Mouse (Mus musculus) G1E-ER4 (cell line): Measurements from ENCODE around the gene Dscam. TPM values are rescaled to one million over a fixed set of nuclear protein-coding genes. Genes with fewer than 3 reads are reported as not detected.

ENCODE experiments used
- GATA1 ChIP-seq: IDR thresholded peaks from one replicate; pipeline ENCODE4 v1.8.0; 2012; ENCODE audit warnings: low read length, inconsistent platforms
- polyA plus RNA-seq: library from polyadenylated mRNA; stranded (reverse); fragments of >175 nt; gene quantifications from 2 replicates; pipeline ENCODE4 v1.2.3, GENCODE M21; 2012

Gene Dscam
- polyA plus RNA-seq, 1 experiment: not detected

GRCm38 (mm10) chr16:96679981-96680380 lies 490.6 kb downstream of the Dscam start:
- no peak for TF ChIP-seq GATA1

GRCm38 (mm10) chr16:96677471-96677870 lies 493.1 kb downstream of the Dscam start:
- TF ChIP-seq GATA1: no peak

- no peak for TF ChIP-seq GATA1
Observed at GRCm38 (mm10) chr16:96676663-96677062, 493.9 kb downstream of the Dscam start.

GRCm38 (mm10) chr16:96673191-96673847 lies 497.2 kb downstream of the Dscam start:
- TF ChIP-seq GATA1: no peak

GRCm38 (mm10) chr16:96671603-96672374 lies 498.8 kb downstream of the Dscam start:
- TF ChIP-seq GATA1: no peak

GRCm38 (mm10) chr16:96669706-96670105 lies 500.8 kb downstream of the Dscam start:
- TF ChIP-seq GATA1: no peak

GRCm38 (mm10) chr16:96668478-96668877 lies 502.1 kb downstream of the Dscam start:
- no peak for TF ChIP-seq GATA1

GRCm38 (mm10) chr16:96661073-96661472 lies 509.5 kb downstream of the Dscam start:
- TF ChIP-seq GATA1: no peak

- no peak for TF ChIP-seq GATA1
Observed at GRCm38 (mm10) chr16:96659275-96659674, 511.3 kb downstream of the Dscam start.

- TF ChIP-seq GATA1: no peak
Observed at GRCm38 (mm10) chr16:96655548-96655947, 515.0 kb downstream of the Dscam start.

- TF ChIP-seq GATA1: no peak
Observed at GRCm38 (mm10) chr16:96654054-96654453, 516.5 kb downstream of the Dscam start.

- no peak for TF ChIP-seq GATA1
Observed at GRCm38 (mm10) chr16:96651444-96651843, 519.1 kb downstream of the Dscam start.

GRCm38 (mm10) chr16:96640101-96640500 lies 530.5 kb downstream of the Dscam start:
- no peak for TF ChIP-seq GATA1

GRCm38 (mm10) chr16:96635916-96636315 lies 534.6 kb downstream of the Dscam start:
- TF ChIP-seq GATA1: no peak

GRCm38 (mm10) chr16:96634791-96635143 lies 535.8 kb downstream of the Dscam start:
- no peak for TF ChIP-seq GATA1

- no peak for TF ChIP-seq GATA1
Observed at GRCm38 (mm10) chr16:96634097-96634790, 536.3 kb downstream of the Dscam start.
